Mouse (Mus musculus): ENCODE data around the gene Tmprss13. TPM values are rescaled to one million over a fixed set of nuclear protein-coding genes. Genes with fewer than 3 reads are reported as not detected.

The Tmprss13 gene
- polyA plus RNA-seq, 1 experiment from 2014 or later, result not detected

DNA sequence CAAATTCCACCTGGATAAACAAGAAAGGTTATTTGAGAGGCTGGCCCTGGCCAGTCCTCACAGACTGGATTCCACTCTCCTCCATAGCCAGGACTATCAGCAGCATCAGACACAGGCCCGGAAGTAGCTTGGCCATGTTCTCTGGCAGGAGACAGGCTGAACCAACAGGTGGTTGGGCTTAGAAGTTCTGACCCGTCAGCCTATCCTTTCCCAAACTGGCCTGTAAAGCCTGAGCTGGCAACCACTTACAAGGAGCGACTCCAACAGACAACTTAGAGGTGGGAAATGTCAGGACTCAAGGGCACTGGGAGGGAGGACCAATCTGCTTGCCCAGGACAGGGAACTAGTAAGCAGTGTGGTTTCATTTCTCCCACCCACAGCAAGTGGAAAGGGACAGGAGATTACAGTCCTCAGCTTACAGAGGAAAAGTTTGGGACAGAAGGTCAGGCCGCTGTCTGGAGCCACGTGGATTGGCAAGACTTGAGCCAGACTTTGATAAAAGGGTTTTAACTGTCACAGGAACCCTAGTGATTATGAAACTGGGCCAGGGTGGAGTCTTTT lies 49.5 kb downstream of the Tmprss13 start:
- no peak overlapping the region for H3K4me2 ChIP-seq (ENCODE audit: low read depth)
- peaks cover 8% of the 10 kb centered on the region for H3K4me1 ChIP-seq (ENCODE audit: control insufficient read depth, insufficient read depth, low read length)
- no peaks in the 10 kb centered on the region for H3K9me3 ChIP-seq (ENCODE audit: control insufficient read depth, low read length)
- H3K36me3 ChIP-seq (ENCODE audit: control insufficient read depth, insufficient read depth, low read length), result no peaks in the 10 kb centered on the region
- H3K9ac ChIP-seq (ENCODE audit: low read length), result no peak overlapping the region
- no peak overlapping the region for H3K4me3 ChIP-seq (ENCODE audit: low read depth, low read length)
- 58% methylated on average over 5 of the region's 5 CpGs for WGBS
- ATAC-seq (ENCODE audit: insufficient read depth, low FRiP score, low TSS enrichment) (no peak), DNase-seq (ENCODE audit: low spot score) (no peak)
- no peaks in the 10 kb centered on the region for H3K27me3 ChIP-seq (ENCODE audit: control insufficient read depth, insufficient read depth, low read length)
- H3K27ac ChIP-seq (ENCODE audit: low read depth, low read length), result no peak overlapping the region

DNA sequence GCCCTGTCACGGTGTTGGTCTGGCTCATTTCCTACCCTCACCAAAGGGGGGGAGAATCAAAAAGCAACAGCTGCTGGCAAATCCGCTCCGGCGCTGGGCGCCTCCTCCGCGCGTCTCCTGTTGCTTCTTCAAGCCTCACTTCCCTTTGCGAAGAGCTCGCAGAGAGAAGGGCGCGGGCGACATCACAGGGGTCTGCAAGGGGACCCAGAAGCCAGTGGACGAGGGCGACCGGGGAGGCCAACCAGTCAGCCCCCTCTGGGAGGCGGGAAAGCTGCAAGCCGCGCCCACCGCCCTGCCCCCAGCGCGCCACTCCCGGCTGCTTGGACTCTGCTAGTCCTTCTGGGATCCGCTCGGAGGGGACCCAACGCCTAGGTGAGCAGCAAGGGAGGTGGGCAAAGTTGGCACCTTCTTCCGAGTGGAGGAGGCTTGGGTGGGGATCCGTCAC lies 51.2 kb downstream of the Tmprss13 start, which contains the start of gene Fxyd6:
Gene Fxyd6 (plus strand): TSS at position 69 of the 445 bp plus-strand sequence.
- Histone ChIP-seq H3K36me3 (ENCODE audit: control insufficient read depth, insufficient read depth, low read length) (no peaks in the 10 kb centered on the region), H3K27ac (ENCODE audit: low read depth, low read length) (peak within 1 kb of the TSS; percentile 15; the same call in 1 of the 2 replicates), H3K4me2 (ENCODE audit: low read depth) (peak within 1 kb of the TSS; percentile 93), H3K9ac (ENCODE audit: low read length) (peak within 1 kb of the TSS; percentile 65), H3K9me3 (ENCODE audit: control insufficient read depth, low read length) (no peaks in the 10 kb centered on the region), H3K27me3 (ENCODE audit: control insufficient read depth, insufficient read depth, low read length) (no peaks in the 10 kb centered on the region), H3K4me3 (ENCODE audit: low read depth, low read length) (peak within 1 kb of the TSS; percentile 69), H3K4me1 (ENCODE audit: control insufficient read depth, insufficient read depth, low read length) (peaks cover 8% of the 10 kb centered on the region)
- DNase-seq (ENCODE audit: low spot score) (peak; percentile 80), ATAC-seq (ENCODE audit: insufficient read depth, low FRiP score, low TSS enrichment) (no peak)
- WGBS, result under 1% methylated on average over 28 of the region's 28 CpGs

DNA sequence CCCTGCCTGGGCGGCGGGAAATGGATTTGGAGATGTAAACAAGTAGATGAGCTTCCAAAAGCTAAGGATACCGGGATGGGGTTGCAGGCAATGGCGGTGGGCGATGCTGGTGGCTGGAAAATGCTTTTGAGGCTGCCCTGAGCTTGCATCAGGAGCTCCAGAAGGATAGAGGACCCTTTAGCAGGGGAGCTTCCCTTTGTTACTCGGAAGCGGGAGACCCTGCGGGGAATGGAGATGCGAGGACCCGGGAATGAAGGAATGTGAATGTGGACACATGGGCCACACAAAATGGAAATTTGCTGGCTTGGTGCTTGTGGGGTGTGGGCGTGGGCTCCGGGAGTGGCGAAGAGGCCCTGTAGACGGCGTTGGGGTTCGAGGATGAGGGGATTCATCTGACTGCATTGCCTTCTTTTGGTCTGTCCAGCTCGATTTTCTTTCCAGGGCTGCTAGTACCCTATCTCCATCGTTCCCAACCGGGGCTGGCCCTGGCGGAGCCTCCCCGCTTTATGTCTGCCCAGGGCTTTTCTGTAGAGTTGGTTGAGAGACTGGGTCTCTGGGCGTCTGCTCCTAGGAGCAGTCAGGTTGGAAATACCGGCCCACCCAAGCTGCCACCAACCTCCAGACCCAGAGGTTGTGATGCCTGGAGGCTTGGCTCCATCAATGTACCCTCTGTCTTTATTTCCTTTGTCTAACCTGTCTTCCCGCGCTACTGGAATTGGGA lies 51.9 kb downstream of the Tmprss13 start:
- H3K9me3 ChIP-seq (ENCODE audit: control insufficient read depth, low read length), result no peaks in the 10 kb centered on the region
- peak overlapping the region; percentile 15; the same call in 1 of the 2 replicates for H3K27ac ChIP-seq (ENCODE audit: low read depth, low read length)
- no peaks in the 10 kb centered on the region for H3K36me3 ChIP-seq (ENCODE audit: control insufficient read depth, insufficient read depth, low read length)
- no peaks in the 10 kb centered on the region for H3K27me3 ChIP-seq (ENCODE audit: control insufficient read depth, insufficient read depth, low read length)
- peak overlapping the region; percentile 69 for H3K4me3 ChIP-seq (ENCODE audit: low read depth, low read length)
- peaks cover 8% of the 10 kb centered on the region for H3K4me1 ChIP-seq (ENCODE audit: control insufficient read depth, insufficient read depth, low read length)
- DNase-seq (ENCODE audit: low spot score) (peak; percentile 48), ATAC-seq (ENCODE audit: insufficient read depth, low FRiP score, low TSS enrichment) (0 out of 2 replicates have a peak, but pooled peaks have one; percentile 53)
- 4% methylated on average over 25 of the region's 25 CpGs for WGBS
- H3K9ac ChIP-seq (ENCODE audit: low read length), result peak overlapping the region; percentile 65
- H3K4me2 ChIP-seq (ENCODE audit: low read depth), result peak overlapping the region; percentile 93

DNA sequence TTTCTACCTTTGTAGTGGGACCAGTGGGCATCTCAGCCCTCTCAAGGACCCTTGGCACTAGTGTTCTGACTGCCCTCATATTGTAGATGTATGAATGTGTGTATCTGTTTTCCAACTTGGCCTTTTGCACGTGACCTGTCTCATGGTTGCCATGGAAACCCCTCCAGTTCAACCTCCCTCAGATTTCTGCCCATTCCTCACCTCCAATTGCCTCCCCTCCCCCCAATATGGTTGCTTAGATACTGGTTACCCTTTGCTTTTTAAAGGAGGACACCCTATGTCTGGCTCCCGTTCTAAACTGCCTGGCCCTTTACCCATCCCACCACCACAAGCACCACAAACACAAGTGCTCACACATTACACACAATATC lies 52.4 kb downstream of the Tmprss13 start:
- Histone ChIP-seq H3K4me3 (ENCODE audit: low read depth, low read length) (peak overlapping the region; percentile 69), H3K36me3 (ENCODE audit: control insufficient read depth, insufficient read depth, low read length) (no peaks in the 10 kb centered on the region), H3K9ac (ENCODE audit: low read length) (no peak overlapping the region; the same call in 1 of the 2 replicates), H3K4me1 (ENCODE audit: control insufficient read depth, insufficient read depth, low read length) (peaks cover 8% of the 10 kb centered on the region), H3K9me3 (ENCODE audit: control insufficient read depth, low read length) (no peaks in the 10 kb centered on the region), H3K4me2 (ENCODE audit: low read depth) (peak overlapping the region; percentile 93), H3K27me3 (ENCODE audit: control insufficient read depth, insufficient read depth, low read length) (no peaks in the 10 kb centered on the region), H3K27ac (ENCODE audit: low read depth, low read length) (no peak overlapping the region)
- DNase-seq (ENCODE audit: low spot score) (peak; percentile 53), ATAC-seq (ENCODE audit: insufficient read depth, low FRiP score, low TSS enrichment) (peak; percentile 50; the same call in 1 of the 2 replicates)
- WGBS, result 17% methylated on average over 2 of the region's 2 CpGs

DNA sequence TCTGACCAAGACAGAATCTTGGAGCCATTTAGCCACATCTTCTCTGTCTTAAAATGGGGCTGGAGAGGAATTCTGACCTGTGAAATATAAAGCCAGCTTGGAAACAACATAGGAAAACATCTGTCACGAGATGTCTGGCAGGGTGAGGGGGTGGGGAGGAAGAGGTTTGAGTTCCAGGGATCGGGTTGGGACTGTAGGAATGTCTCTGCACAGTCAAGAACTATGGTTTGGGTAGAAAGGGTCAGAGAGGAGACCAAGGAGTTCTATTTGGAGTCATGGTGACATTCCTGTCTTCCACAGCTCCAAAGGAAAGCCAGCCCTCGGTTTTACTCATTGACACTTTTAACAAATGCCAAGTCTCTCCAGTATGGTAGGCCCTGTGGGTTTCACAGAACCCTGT lies 55.0 kb downstream of the Tmprss13 start:
- no peaks in the 10 kb centered on the region for H3K9me3 ChIP-seq (ENCODE audit: control insufficient read depth, low read length)
- 67% methylated on average over 3 of the region's 3 CpGs for WGBS
- no peaks in the 10 kb centered on the region for H3K27me3 ChIP-seq (ENCODE audit: control insufficient read depth, insufficient read depth, low read length)
- H3K4me1 ChIP-seq (ENCODE audit: control insufficient read depth, insufficient read depth, low read length), result peaks cover 10% of the 10 kb centered on the region
- ATAC-seq (ENCODE audit: insufficient read depth, low FRiP score, low TSS enrichment), result no peak
- no peak overlapping the region for H3K4me2 ChIP-seq (ENCODE audit: low read depth)
- DNase-seq (ENCODE audit: low spot score), result no peak
- no peak overlapping the region for H3K9ac ChIP-seq (ENCODE audit: low read length)
- no peak overlapping the region for H3K27ac ChIP-seq (ENCODE audit: low read depth, low read length)
- no peak overlapping the region for H3K4me3 ChIP-seq (ENCODE audit: low read depth, low read length)
- H3K36me3 ChIP-seq (ENCODE audit: control insufficient read depth, insufficient read depth, low read length), result no peaks in the 10 kb centered on the region

DNA sequence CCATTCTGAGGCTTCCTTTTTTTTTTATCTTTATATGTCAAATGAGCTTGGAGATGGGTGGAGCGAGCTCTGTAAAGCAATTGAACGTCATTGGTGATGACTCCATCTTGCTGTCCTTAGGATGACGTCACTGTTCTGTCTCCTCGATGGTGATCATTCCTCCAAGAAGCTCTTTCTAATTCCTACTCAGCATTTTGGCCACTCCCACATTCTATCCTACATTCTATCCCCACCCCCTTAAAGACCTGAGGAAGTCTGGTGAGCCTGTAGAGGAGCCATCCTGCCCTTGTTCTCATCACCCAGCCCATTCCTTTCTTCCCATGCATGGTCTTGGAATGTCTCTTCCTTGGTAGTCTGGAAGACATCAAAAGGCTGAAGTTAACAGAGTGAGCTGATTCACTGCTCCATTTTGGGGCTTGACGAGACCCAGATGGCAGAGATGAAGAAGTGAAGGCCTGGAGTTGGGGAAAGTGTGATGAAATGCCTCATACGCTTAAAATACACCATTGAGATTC lies 56.1 kb downstream of the Tmprss13 start:
- Histone ChIP-seq H3K36me3 (ENCODE audit: control insufficient read depth, insufficient read depth, low read length) (no peaks in the 10 kb centered on the region), H3K4me2 (ENCODE audit: low read depth) (no peak overlapping the region), H3K9me3 (ENCODE audit: control insufficient read depth, low read length) (no peaks in the 10 kb centered on the region), H3K4me1 (ENCODE audit: control insufficient read depth, insufficient read depth, low read length) (peaks cover 10% of the 10 kb centered on the region), H3K27ac (ENCODE audit: low read depth, low read length) (no peak overlapping the region), H3K4me3 (ENCODE audit: low read depth, low read length) (no peak overlapping the region), H3K27me3 (ENCODE audit: control insufficient read depth, insufficient read depth, low read length) (no peaks in the 10 kb centered on the region), H3K9ac (ENCODE audit: low read length) (no peak overlapping the region)
- ATAC-seq (ENCODE audit: insufficient read depth, low FRiP score, low TSS enrichment) (no peak), DNase-seq (ENCODE audit: low spot score) (no peak)
- 94% methylated on average over 6 of the region's 6 CpGs for WGBS

DNA sequence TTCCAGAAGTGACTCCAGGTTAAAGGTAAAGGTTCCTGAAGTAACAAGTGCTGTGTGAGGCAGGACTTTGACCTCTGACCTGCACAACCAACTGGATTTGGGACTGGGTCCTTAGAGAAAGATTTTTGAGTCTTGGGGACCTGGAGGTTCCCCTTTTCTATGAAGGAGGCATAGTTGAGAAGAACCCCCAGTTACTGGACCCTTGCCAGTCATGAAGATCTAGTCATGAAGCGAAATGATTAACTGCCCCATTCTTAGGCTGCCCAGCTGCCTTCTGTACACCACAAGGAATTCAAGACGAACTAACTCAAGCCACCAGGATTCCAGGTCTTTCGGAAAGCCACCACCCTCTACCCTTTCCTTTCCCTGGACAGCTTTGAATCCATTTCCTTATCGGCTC lies 57.5 kb downstream of the Tmprss13 start:
- no peak overlapping the region for H3K27ac ChIP-seq (ENCODE audit: low read depth, low read length)
- DNase-seq (ENCODE audit: low spot score) (no peak), ATAC-seq (ENCODE audit: insufficient read depth, low FRiP score, low TSS enrichment) (no peak)
- H3K9ac ChIP-seq (ENCODE audit: low read length), result no peak overlapping the region
- H3K4me1 ChIP-seq (ENCODE audit: control insufficient read depth, insufficient read depth, low read length), result peaks cover 6% of the 10 kb centered on the region
- H3K4me2 ChIP-seq (ENCODE audit: low read depth), result no peak overlapping the region
- no peaks in the 10 kb centered on the region for H3K27me3 ChIP-seq (ENCODE audit: control insufficient read depth, insufficient read depth, low read length)
- no peak overlapping the region for H3K4me3 ChIP-seq (ENCODE audit: low read depth, low read length)
- H3K36me3 ChIP-seq (ENCODE audit: control insufficient read depth, insufficient read depth, low read length), result no peaks in the 10 kb centered on the region
- H3K9me3 ChIP-seq (ENCODE audit: control insufficient read depth, low read length), result no peaks in the 10 kb centered on the region
- 89% methylated on average over 4 of the region's 4 CpGs for WGBS

DNA sequence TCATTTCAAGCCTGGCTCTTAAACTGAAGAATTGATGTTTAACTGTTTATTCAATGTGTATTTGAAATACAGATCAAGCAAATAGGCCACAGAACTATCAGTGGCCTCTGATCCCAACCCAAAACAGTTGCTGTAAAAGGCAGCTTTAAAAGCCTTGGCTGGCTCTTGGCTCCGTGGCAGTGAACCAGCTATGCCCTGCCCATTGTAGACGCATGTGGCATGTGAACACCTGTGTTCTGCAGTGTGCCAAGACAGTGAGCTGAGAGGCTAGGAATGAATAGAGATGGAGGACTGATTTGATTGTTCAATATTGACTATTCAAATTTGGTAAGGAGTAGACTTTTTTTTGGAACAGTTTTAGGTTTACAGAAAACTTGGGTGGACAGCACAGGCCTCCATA lies 58.0 kb downstream of the Tmprss13 start:
- Histone ChIP-seq H3K36me3 (ENCODE audit: control insufficient read depth, insufficient read depth, low read length) (no peaks in the 10 kb centered on the region), H3K9ac (ENCODE audit: low read length) (no peak overlapping the region), H3K4me1 (ENCODE audit: control insufficient read depth, insufficient read depth, low read length) (peaks cover 3% of the 10 kb centered on the region; the same call in 1 of the 2 replicates), H3K9me3 (ENCODE audit: control insufficient read depth, low read length) (no peaks in the 10 kb centered on the region), H3K4me3 (ENCODE audit: low read depth, low read length) (no peak overlapping the region), H3K27me3 (ENCODE audit: control insufficient read depth, insufficient read depth, low read length) (no peaks in the 10 kb centered on the region), H3K27ac (ENCODE audit: low read depth, low read length) (no peak overlapping the region), H3K4me2 (ENCODE audit: low read depth) (no peak overlapping the region)
- no peak for ATAC-seq (ENCODE audit: insufficient read depth, low FRiP score, low TSS enrichment)
- 84% methylated on average over 2 of the region's 2 CpGs for WGBS
- no peak for DNase-seq (ENCODE audit: low spot score)

All from neural tube, embryonic 11.5 days (tissue).